Mouse (Mus musculus) neural tube, embryonic 13.5 days (tissue): ENCODE measurements around the gene 4933430I17Rik. TPM values are rescaled to one million over a fixed set of nuclear protein-coding genes. Genes with fewer than 3 reads are reported as not detected.
"Not testable (repeated sequence)": the region's sequence is repeated elsewhere in the genome, so short reads cannot be mapped to it uniquely, and the experiment has no call there.

Experiments
- ATAC-seq: fragments of 200-750 bp; cut with Nextera tagmentation; 2 replicates; pipeline ENCODE4 v1.8.0; 2017; ENCODE audit warnings: low read depth, mild to moderate bottlenecking, moderate TSS enrichment, moderate library complexity
- H3K27ac ChIP-seq: fragments of 300-500 bp; sonication (generic); replicated peaks from 2 replicates; pipeline ENCODE4 v1.5.1; 2015; ENCODE audit warnings: moderate library complexity, mild to moderate bottlenecking, inconsistent platforms
- H3K27me3 ChIP-seq: fragments of 300-500 bp; sonication (generic); 2 replicates; pipeline ENCODE4 v1.6.1; 2015; ENCODE audit warnings: mild to moderate bottlenecking, inconsistent platforms
- H3K36me3 ChIP-seq: fragments of 300-500 bp; sonication (generic); 2 replicates; pipeline ENCODE4 v1.6.1; 2015; ENCODE audit warnings: mild to moderate bottlenecking, inconsistent platforms
- H3K4me1 ChIP-seq: fragments of 300-500 bp; sonication (generic); replicated peaks from 2 replicates; pipeline ENCODE4 v1.6.1; 2015; ENCODE audit warnings: inconsistent platforms
- H3K4me2 ChIP-seq: fragments of 300-500 bp; sonication (generic); 2 replicates; pipeline ENCODE4 v1.6.1; 2015; ENCODE audit warnings: inconsistent platforms, mild to moderate bottlenecking, moderate library complexity
- H3K4me3 ChIP-seq: fragments of 300-500 bp; sonication (generic); 2 replicates; pipeline ENCODE4 v1.5.1; 2015; ENCODE audit warnings: mild to moderate bottlenecking, inconsistent platforms
- H3K9ac ChIP-seq: fragments of 300-500 bp; sonication (generic); 2 replicates; pipeline ENCODE4 v1.6.1; 2015; ENCODE audit warnings: moderate library complexity, mild to moderate bottlenecking, inconsistent platforms
- H3K9me3 ChIP-seq: fragments of 300-500 bp; sonication (generic); 2 replicates; pipeline ENCODE4 v1.6.1; 2016; ENCODE audit warnings: inconsistent platforms
- WGBS: fragments of 180-500 bp; shearing (Covaris S2); methylation state at CpG from one replicate; pipeline ENCODE4 v1.1.7; 2015; 5-methylcytosine and 5-hydroxymethylcytosine counted together
- polyA plus RNA-seq: library from polyadenylated mRNA; unstranded; fragments of >200 nt; fragmentation: Nextera tagmentation; extraction: Ambion mirVana; gene quantifications from 2 replicates; pipeline ENCODE4 v1.2.1, GENCODE M21; 2015

The 4933430I17Rik gene
- 0.70 and 0.87 TPM in 2 replicates for polyA plus RNA-seq

GRCm38 (mm10) chr4:62524651-62525488, at the start of gene 4933430I17Rik, which contains the start of gene Pole3:
4933430I17Rik (plus strand) TSS chr4:62525369.
Pole3 (minus strand) TSS chr4:62525068.
- peak within 1 kb of the TSS; percentile 82 for H3K4me3 ChIP-seq
- no peaks in the 10 kb centered on the region for H3K27me3 ChIP-seq
- peak within 1 kb of the TSS; percentile 94 for H3K4me2 ChIP-seq
- peak within 1 kb of the TSS; percentile 94 for H3K27ac ChIP-seq
- H3K4me1 ChIP-seq: peaks cover 11% of the 10 kb centered on the region
- WGBS: under 1% methylated on average over 59 of the region's 59 CpGs
- H3K9me3 ChIP-seq: no peaks in the 10 kb centered on the region
- H3K9ac ChIP-seq: peak within 1 kb of the TSS; percentile 79
- H3K36me3 ChIP-seq: peaks cover 10% of the 10 kb centered on the region; the same call in 1 of the 2 replicates
- ATAC-seq: peak; percentile 98

- Histone ChIP-seq H3K27me3 (peaks cover 51% of the 10 kb centered on the region), H3K4me3 (no peak overlapping the region), H3K27ac (no peak overlapping the region), H3K4me1 (peaks cover 13% of the 10 kb centered on the region), H3K9ac (no peak overlapping the region), H3K36me3 (no peaks in the 10 kb centered on the region), H3K9me3 (no peaks in the 10 kb centered on the region), H3K4me2 (no peak overlapping the region)
- 91% methylated on average over 6 of the region's 6 CpGs for WGBS
- no peak for ATAC-seq
Measured at GRCm38 (mm10) chr4:62475793-62476192, 49.4 kb upstream of the 4933430I17Rik start.

- no peak overlapping the region for H3K9ac ChIP-seq
- H3K4me1 ChIP-seq: peaks cover 13% of the 10 kb centered on the region
- no peak overlapping the region for H3K4me2 ChIP-seq
- 86% methylated on average over 6 of the region's 6 CpGs for WGBS
- H3K36me3 ChIP-seq: no peaks in the 10 kb centered on the region
- no peak overlapping the region for H3K4me3 ChIP-seq
- no peak overlapping the region for H3K27ac ChIP-seq
- no peak for ATAC-seq
- H3K9me3 ChIP-seq: no peaks in the 10 kb centered on the region
- H3K27me3 ChIP-seq: peaks cover 64% of the 10 kb centered on the region
Measured at GRCm38 (mm10) chr4:62477542-62478244, 47.5 kb upstream of the 4933430I17Rik start.

GRCm38 (mm10) chr4:62479593-62479936, 45.6 kb upstream of the 4933430I17Rik start:
- H3K27me3 ChIP-seq: peaks cover 61% of the 10 kb centered on the region
- ATAC-seq, H3K27ac ChIP-seq, H3K9me3 ChIP-seq, H3K36me3 ChIP-seq: not testable (repeated sequence)
- peak overlapping the region; percentile 43 for H3K4me3 ChIP-seq
- WGBS: 14% methylated on average over 11 of the region's 11 CpGs
- H3K4me1 ChIP-seq: peaks cover 13% of the 10 kb centered on the region
- H3K4me2 ChIP-seq: peak overlapping the region; percentile 73
- H3K9ac ChIP-seq: peak overlapping the region; percentile 50

- H3K27ac ChIP-seq: no peak within 1 kb of the TSS
- H3K4me1 ChIP-seq: peaks cover 13% of the 10 kb centered on the region
- H3K4me3 ChIP-seq: peak within 1 kb of the TSS; percentile 43
- H3K4me2 ChIP-seq: peak within 1 kb of the TSS; percentile 73
- H3K36me3 ChIP-seq: no peaks in the 10 kb centered on the region
- ATAC-seq: peak; percentile 70
- H3K9ac ChIP-seq: peak within 1 kb of the TSS; percentile 50
- WGBS: 2% methylated on average over 71 of the region's 71 CpGs
- H3K27me3 ChIP-seq: peaks cover 60% of the 10 kb centered on the region
- no peaks in the 10 kb centered on the region for H3K9me3 ChIP-seq
Measured at GRCm38 (mm10) chr4:62479937-62480708, 45.0 kb upstream of the 4933430I17Rik start, which contains the start of gene Bspry. Bspry (plus strand) TSS chr4:62480053.

GRCm38 (mm10) chr4:62480709-62481605, 44.2 kb upstream of the 4933430I17Rik start:
- H3K27ac ChIP-seq: no peak overlapping the region
- peaks cover 13% of the 10 kb centered on the region for H3K4me1 ChIP-seq
- H3K4me3 ChIP-seq: no peak overlapping the region
- WGBS: 46% methylated on average over 10 of the region's 10 CpGs
- no peak for ATAC-seq
- no peaks in the 10 kb centered on the region for H3K9me3 ChIP-seq
- no peaks in the 10 kb centered on the region for H3K36me3 ChIP-seq
- H3K27me3 ChIP-seq: peaks cover 54% of the 10 kb centered on the region
- H3K4me2 ChIP-seq: no peak overlapping the region
- H3K9ac ChIP-seq: no peak overlapping the region

- Histone ChIP-seq H3K4me2 (no peak overlapping the region), H3K36me3 (no peaks in the 10 kb centered on the region), H3K27me3 (peaks cover 23% of the 10 kb centered on the region), H3K4me1 (peaks cover 2% of the 10 kb centered on the region), H3K27ac (no peak overlapping the region), H3K9me3 (no peaks in the 10 kb centered on the region), H3K4me3 (no peak overlapping the region), H3K9ac (no peak overlapping the region)
- 88% methylated on average over 3 of the region's 3 CpGs for WGBS
- ATAC-seq: no peak
Measured at GRCm38 (mm10) chr4:62484928-62485327, 40.2 kb upstream of the 4933430I17Rik start.

- no peak for ATAC-seq
- Histone ChIP-seq H3K27me3 (peaks cover 16% of the 10 kb centered on the region), H3K4me1 (no peaks in the 10 kb centered on the region; the same call in 1 of the 2 replicates), H3K9ac (no peak overlapping the region), H3K27ac (no peak overlapping the region), H3K4me3 (no peak overlapping the region), H3K9me3 (no peaks in the 10 kb centered on the region), H3K36me3 (no peaks in the 10 kb centered on the region), H3K4me2 (no peak overlapping the region)
- 89% methylated on average over 8 of the region's 8 CpGs for WGBS
Measured at GRCm38 (mm10) chr4:62485450-62486161, 39.6 kb upstream of the 4933430I17Rik start.

- no peak overlapping the region for H3K4me3 ChIP-seq
- H3K27ac ChIP-seq: no peak overlapping the region
- peaks cover 11% of the 10 kb centered on the region for H3K27me3 ChIP-seq
- H3K4me2 ChIP-seq: no peak overlapping the region
- no peaks in the 10 kb centered on the region for H3K36me3 ChIP-seq
- H3K4me1 ChIP-seq: no peaks in the 10 kb centered on the region
- ATAC-seq: no peak
- 94% methylated on average over 15 of the region's 15 CpGs for WGBS
- no peaks in the 10 kb centered on the region for H3K9me3 ChIP-seq
- no peak overlapping the region for H3K9ac ChIP-seq
Measured at GRCm38 (mm10) chr4:62486162-62486696, 38.9 kb upstream of the 4933430I17Rik start.

- H3K27me3 ChIP-seq: peaks cover 1% of the 10 kb centered on the region; the same call in 1 of the 2 replicates
- no peak overlapping the region for H3K4me2 ChIP-seq
- H3K9ac ChIP-seq: no peak overlapping the region
- H3K4me1 ChIP-seq: no peaks in the 10 kb centered on the region
- H3K9me3 ChIP-seq: no peaks in the 10 kb centered on the region
- ATAC-seq: no peak
- 90% methylated on average over 5 of the region's 5 CpGs for WGBS
- H3K27ac ChIP-seq: no peak overlapping the region
- no peaks in the 10 kb centered on the region for H3K36me3 ChIP-seq
- no peak overlapping the region for H3K4me3 ChIP-seq
Measured at GRCm38 (mm10) chr4:62487172-62487571, 38.0 kb upstream of the 4933430I17Rik start.
